Mouse (Mus musculus): ENCODE results near the gene Micall2.

Micall2 gene

GRCm38 (mm10) chr5:139681832-139682630 lies 54.1 kb downstream of the Micall2 start:
- DNase-seq (ENCODE audit: low spot score), result no peak

- no peak for DNase-seq (ENCODE audit: low spot score)
Measured at GRCm38 (mm10) chr5:139675707-139675967, 60.5 kb downstream of the Micall2 start.

DNA sequence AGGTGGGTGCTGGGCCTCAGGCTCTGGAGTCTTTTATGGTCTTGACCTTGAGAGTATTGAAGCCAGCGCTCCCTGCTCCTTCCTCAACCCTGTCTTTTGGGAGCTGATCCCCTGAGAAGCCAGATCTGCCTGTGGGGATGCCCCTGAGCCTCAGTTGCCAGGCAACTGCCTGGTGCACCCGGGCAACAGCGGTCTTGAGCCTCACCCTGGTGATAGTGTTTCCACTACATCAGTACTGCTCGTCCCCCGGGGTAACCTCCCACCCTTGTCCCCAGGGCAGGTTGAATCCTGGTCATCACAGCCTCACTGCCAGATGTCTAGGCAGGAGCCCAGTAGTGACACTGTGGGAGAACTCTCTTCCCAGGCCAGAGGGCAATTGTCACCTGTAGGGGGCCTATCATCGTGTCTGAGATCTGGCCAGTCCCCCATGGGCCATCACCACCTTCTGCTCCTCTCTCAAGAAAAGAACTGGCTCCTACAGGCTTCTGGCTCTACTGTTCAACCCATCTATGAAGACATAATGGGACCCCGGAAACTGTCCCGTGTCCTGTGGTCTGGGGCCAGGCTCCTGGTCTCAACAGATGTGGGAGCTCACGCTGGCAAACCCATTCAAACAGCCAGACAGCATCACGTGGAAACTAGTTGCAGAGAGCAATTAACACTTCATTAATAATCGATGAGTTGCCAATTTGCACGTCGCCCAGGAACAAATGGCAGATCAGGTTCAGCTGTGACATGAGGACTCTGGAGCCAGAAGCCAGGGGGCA lies 61.0 kb downstream of the Micall2 start:
- no peak for DNase-seq (ENCODE audit: low spot score)

DNA sequence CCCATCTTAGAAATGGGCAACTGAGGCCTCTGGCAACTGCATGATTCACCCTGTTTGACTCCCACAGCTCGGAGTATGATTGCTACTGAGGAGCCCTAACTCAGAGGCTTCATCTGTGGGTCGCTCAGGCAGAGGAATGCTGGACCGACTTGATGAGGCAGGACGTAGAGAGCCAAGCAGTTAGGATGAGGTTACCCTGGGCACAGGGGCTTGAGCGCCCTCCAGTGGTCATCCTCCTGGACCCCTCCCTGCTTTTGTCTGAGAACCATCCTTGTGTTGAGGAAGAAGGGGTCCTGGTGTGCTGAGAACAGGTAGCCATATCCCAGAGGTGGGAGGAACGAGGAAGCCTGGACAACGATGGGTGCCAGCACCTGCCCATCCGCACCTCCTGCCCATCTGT lies 66.8 kb downstream of the Micall2 start:
- peak; percentile 68 for DNase-seq (ENCODE audit: low spot score)

- DNase-seq (ENCODE audit: low spot score), result peak; percentile 85
Measured at GRCm38 (mm10) chr5:139668494-139668893, 67.6 kb downstream of the Micall2 start.

DNA sequence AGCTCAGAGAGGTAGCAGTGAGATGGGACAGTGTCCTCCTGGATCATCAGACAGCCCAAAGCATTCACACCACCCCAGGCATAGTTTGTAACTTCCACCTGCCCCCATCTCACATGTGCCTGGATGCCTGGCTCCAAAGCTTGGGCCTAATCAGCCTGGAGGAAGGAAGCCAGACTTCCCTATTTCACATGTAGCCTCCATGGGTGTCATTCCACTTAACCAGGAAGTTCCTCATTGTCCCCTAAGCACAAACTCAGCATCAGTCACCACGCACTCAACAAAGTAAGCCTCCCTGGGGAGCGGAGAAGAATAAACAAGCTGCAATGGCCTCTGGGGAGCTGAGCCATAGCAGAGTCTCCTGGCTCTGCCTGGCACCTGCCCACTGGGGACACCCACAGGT lies 69.6 kb downstream of the Micall2 start:
- DNase-seq (ENCODE audit: low spot score), result no peak

- DNase-seq (ENCODE audit: low spot score), result no peak
Measured at GRCm38 (mm10) chr5:139665375-139665774, 70.8 kb downstream of the Micall2 start.

DNA sequence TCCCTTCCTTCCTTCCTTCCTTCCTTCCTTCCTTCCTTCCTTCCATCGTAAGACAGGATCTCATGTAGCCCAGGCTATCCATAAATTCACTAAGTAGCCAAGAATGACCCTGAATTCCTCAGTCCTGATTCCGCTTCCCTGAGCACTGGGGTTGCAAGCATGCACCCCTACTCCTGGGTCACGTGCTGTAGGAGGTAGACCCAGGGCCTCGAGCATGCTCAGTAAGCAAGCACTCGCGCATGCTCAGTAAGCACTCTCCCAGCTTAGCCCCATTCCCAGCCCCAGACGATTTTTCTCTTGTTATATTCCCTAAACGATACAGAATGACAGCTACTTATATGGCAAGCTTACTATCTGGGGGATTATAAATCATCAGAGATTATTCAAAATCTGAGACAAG lies 74.4 kb downstream of the Micall2 start:
- no peak for DNase-seq (ENCODE audit: low spot score)

GRCm38 (mm10) chr5:139659307-139659706 lies 76.8 kb downstream of the Micall2 start:
- DNase-seq (ENCODE audit: low spot score), result no peak

DNA sequence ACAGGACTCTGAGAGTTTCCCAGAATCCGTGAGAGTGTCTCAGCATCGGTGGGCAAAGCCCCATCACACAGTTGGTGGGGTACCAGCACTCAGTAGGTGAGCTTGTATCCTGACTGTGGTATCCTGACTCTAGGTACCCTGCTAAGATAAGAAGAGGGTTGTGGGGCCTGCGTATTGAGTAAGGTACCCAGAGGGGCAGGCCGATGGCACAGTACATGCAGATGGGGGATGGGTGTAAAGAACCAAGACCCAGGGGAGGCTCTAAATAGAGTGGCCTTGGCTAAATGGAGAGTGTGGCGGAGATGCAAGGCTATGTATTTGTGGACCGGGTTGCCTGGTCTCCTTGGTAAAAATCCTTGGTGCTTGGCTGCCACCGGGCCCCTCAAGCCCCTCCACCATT lies 77.3 kb downstream of the Micall2 start:
- no peak for DNase-seq (ENCODE audit: low spot score)

- DNase-seq (ENCODE audit: low spot score), result no peak
Measured at GRCm38 (mm10) chr5:139657959-139658602, 78.1 kb downstream of the Micall2 start.

All from testis, postnatal 10 days (tissue).